Mouse (Mus musculus) MEL (cell line): Measurements from ENCODE around the gene AI837181.
"Not testable (repeated sequence)": the region's sequence is repeated elsewhere in the genome, so short reads cannot be mapped to it uniquely, and the experiment has no call there.

Experiments
- CTCF ChIP-seq, 3 experiments: IDR thresholded peaks in 2 of 3; conservative IDR thresholded peaks in 1 of 3; 2 replicates each; pipeline ENCODE4 v1.5.1; 2011 to 2012; ENCODE audit warnings: low read length in 3 of 3, low read depth in 2 of 3, mild to moderate bottlenecking in 2 of 3, improper control_type of control experiment in 1 of 3, inconsistent platforms in 1 of 3, mixed read lengths in 1 of 3, moderate library complexity in 1 of 3; ENCODE audit not compliant: control insufficient read depth in 1 of 3, insufficient read depth in 1 of 3, poor library complexity in 1 of 3, severe bottlenecking in 1 of 3
- EP300 ChIP-seq, 2 experiments: IDR thresholded peaks; 2 replicates each; pipeline ENCODE4 v1.6.1; 2011; ENCODE audit warnings: improper control_type of control experiment in 2 of 2, low read length in 2 of 2, low read depth in 1 of 2, mild to moderate bottlenecking in 1 of 2
- GABPA ChIP-seq: IDR thresholded peaks from 2 replicates; pipeline ENCODE4 v1.6.1; 2012; ENCODE audit warnings: low read depth, mild to moderate bottlenecking, inconsistent platforms, low read length, improper control_type of control experiment, moderate library complexity
- POLR2A ChIP-seq, 2 experiments: IDR thresholded peaks; 2 replicates each; pipeline ENCODE4 v1.6.1; 2011 to 2012; ENCODE audit warnings: low read length in 2 of 2, mild to moderate bottlenecking in 2 of 2, control low read depth in 1 of 2, improper control_type of control experiment in 1 of 2, low read depth in 1 of 2, moderate library complexity in 1 of 2; ENCODE audit not compliant: control insufficient read depth in 1 of 2, insufficient read depth in 1 of 2, poor library complexity in 1 of 2
- ZNF384 ChIP-seq: IDR thresholded peaks from 2 replicates; pipeline ENCODE4 v1.6.1; 2012; ENCODE audit warnings: low read depth, mild to moderate bottlenecking, inconsistent platforms, low read length, improper control_type of control experiment

DNA sequence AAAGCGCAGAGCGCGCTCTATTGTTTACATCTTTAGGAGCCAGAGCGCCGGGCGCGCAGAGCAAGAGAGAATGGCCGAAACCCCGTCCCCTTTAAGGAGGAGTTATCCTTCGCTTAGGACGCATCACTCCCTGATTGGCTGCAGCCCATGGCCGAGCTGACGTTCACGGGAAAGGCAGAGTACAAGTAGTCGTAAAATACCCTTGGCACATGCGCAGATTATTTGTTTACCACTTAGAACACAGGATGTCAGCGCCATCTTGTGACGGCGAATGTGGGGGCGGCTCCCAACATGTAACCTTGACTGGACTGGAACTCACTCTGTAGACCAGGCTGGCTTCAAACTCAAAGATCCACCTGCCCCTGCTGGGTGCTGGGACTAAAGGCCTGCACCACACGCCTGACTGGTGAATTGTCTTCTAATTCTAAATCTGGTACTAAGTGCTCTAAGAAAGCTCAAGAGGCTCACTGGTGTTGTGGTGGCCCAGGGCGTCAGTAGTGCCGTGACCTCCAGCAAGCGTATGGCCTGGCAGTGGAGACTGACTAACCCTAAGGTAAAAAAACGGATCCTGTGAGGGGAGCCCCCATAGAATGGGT is 18.3 kb upstream of the AI837181 start:
- not testable (repeated sequence) for TF ChIP-seq CTCF (IDR thresholded peaks at IDR 0.05 in 2 of 3, conservative IDR thresholded peaks at IDR 0.05 in 1 of 3; ENCODE audit: control insufficient read depth in 1 of 3, insufficient read depth in 1 of 3, low read depth in 2 of 3, low read length in 3 of 3, poor library complexity in 1 of 3, severe bottlenecking in 1 of 3); EP300 (IDR thresholded peaks at IDR 0.05; ENCODE audit: low read depth in 1 of 2, low read length in 2 of 2); GABPA; ZNF384
- peak in 1 of 2 experiments; percentile 19; a peak in 1 of 4 replicates for TF ChIP-seq POLR2A (IDR thresholded peaks at IDR 0.05; ENCODE audit: control insufficient read depth in 1 of 2, insufficient read depth in 1 of 2, low read depth in 1 of 2, low read length in 2 of 2, poor library complexity in 1 of 2)
